Mouse (Mus musculus) mouse embryonic stem cell (cell line): ENCODE data around the gene Bbs12.

Experiments used
- in situ Hi-C, 2 experiments: fragments of 300-500 bp; cut with MboI; formaldehyde crosslinking; loops; 1 replicate in 1 of 2; 3 replicates in 1 of 2; pipeline ENCODE4 v1.14.3; 2019 to 2020; ENCODE audit warnings: low sequenced_read_pairs in 2 of 2, low pct_unique_long_range_greater_than_20kb in 1 of 2, mixed read lengths in 1 of 2; ENCODE audit not compliant: unreplicated experiment in 1 of 2

Bbs12 gene

GRCm38 (mm10) chr3:37316233-37316632 lies 3.9 kb downstream of the Bbs12 start:
- in situ Hi-C loops: no loop called here

- in situ Hi-C loops: no loop called here
Observed at GRCm38 (mm10) chr3:37324310-37324709, 12.0 kb downstream of the Bbs12 start.

- in situ Hi-C loops: no loop called here
Observed at GRCm38 (mm10) chr3:37325317-37326112, 13.2 kb downstream of the Bbs12 start.

- in situ Hi-C loops: no loop called here
Observed at GRCm38 (mm10) chr3:37326627-37327026, 14.3 kb downstream of the Bbs12 start.

GRCm38 (mm10) chr3:37328489-37328888 lies 16.1 kb downstream of the Bbs12 start:
- in situ Hi-C loops: no loop called here

GRCm38 (mm10) chr3:37329963-37330362 lies 17.6 kb downstream of the Bbs12 start:
- in situ Hi-C loops: loop anchor here in 1 of 2 experiments (10.0 kb wide), 1 partner anchor 85 kb away; the partner anchor contains the start of gene Spata5

GRCm38 (mm10) chr3:37331999-37332449 lies 19.7 kb downstream of the Bbs12 start:
- in situ Hi-C loops: loop anchor here in 1 of 2 experiments (10.0 kb wide), 1 partner anchor 83 kb away; the partner anchor contains the start of gene Spata5

GRCm38 (mm10) chr3:37334053-37334452 lies 21.7 kb downstream of the Bbs12 start:
- in situ Hi-C loops: loop anchor here in 1 of 2 experiments (10.0 kb wide), 1 partner anchor 81 kb away; the partner anchor contains the start of gene Spata5

- in situ Hi-C loops: no loop called here
Observed at GRCm38 (mm10) chr3:37341110-37341509, 28.8 kb downstream of the Bbs12 start.

- in situ Hi-C loops: no loop called here
Observed at GRCm38 (mm10) chr3:37342811-37343210, 30.5 kb downstream of the Bbs12 start.

- in situ Hi-C loops: no loop called here
Observed at GRCm38 (mm10) chr3:37347671-37348070, 35.3 kb downstream of the Bbs12 start.

- in situ Hi-C loops: no loop called here
Observed at GRCm38 (mm10) chr3:37348221-37349165, 36.1 kb downstream of the Bbs12 start, which contains the start of gene Fgf2. Gene Fgf2, plus strand, starts transcription at chr3:37348346.

GRCm38 (mm10) chr3:37349166-37349548 lies 36.8 kb downstream of the Bbs12 start:
- in situ Hi-C loops: no loop called here

GRCm38 (mm10) chr3:37350386-37350785 lies 38.0 kb downstream of the Bbs12 start:
- in situ Hi-C loops: no loop called here

- in situ Hi-C loops: no loop called here
Observed at GRCm38 (mm10) chr3:37353951-37354481, 41.7 kb downstream of the Bbs12 start.

GRCm38 (mm10) chr3:37354737-37355136 lies 42.4 kb downstream of the Bbs12 start:
- in situ Hi-C loops: no loop called here

- in situ Hi-C loops: no loop called here
Observed at GRCm38 (mm10) chr3:37360729-37361128, 48.4 kb downstream of the Bbs12 start.

GRCm38 (mm10) chr3:37365144-37365543 lies 52.8 kb downstream of the Bbs12 start:
- in situ Hi-C loops: no loop called here

GRCm38 (mm10) chr3:37365976-37366375 lies 53.6 kb downstream of the Bbs12 start:
- in situ Hi-C loops: no loop called here
